Mouse (Mus musculus) E14TG2a.4 (cell line): Measurements from ENCODE around the gene Lhcgr.
A peak's percentile ranks its signal among the peaks of the same experiment; 100 is the strongest.

ENCODE experiments used
- H3K27me3 ChIP-seq: 2 replicates; pipeline ENCODE4 v1.6.1; 2014; ENCODE audit warnings: low read length, control low read depth; ENCODE audit not compliant: insufficient read depth
- H3K36me3 ChIP-seq: 2 replicates; pipeline ENCODE4 v1.6.1; 2014; ENCODE audit warnings: low read length, control low read depth; ENCODE audit not compliant: insufficient read depth
- H3K4me1 ChIP-seq: replicated peaks from 2 replicates; pipeline ENCODE4 v1.6.1; 2014; ENCODE audit warnings: low read depth, low read length, control low read depth
- H3K4me3 ChIP-seq: replicated peaks from 2 replicates; pipeline ENCODE4 v1.5.1; 2014; ENCODE audit warnings: mild to moderate bottlenecking, low read length
- H3K9me3 ChIP-seq: 2 replicates; pipeline ENCODE4 v1.6.1; 2014; ENCODE audit warnings: low read length, control low read depth
- CTCF ChIP-seq: conservative IDR thresholded peaks from 2 replicates; pipeline ENCODE4 v1.5.1; 2014; ENCODE audit warnings: low read length
- NANOG ChIP-seq: IDR thresholded peaks from 2 replicates; pipeline ENCODE4 v1.6.1; 2014; ENCODE audit warnings: borderline replicate concordance, low read length, mixed read lengths
- POU5F1 ChIP-seq: IDR thresholded peaks from 2 replicates; pipeline ENCODE4 v1.6.1; 2014; ENCODE audit warnings: low read length, borderline replicate concordance

Lhcgr gene

DNA sequence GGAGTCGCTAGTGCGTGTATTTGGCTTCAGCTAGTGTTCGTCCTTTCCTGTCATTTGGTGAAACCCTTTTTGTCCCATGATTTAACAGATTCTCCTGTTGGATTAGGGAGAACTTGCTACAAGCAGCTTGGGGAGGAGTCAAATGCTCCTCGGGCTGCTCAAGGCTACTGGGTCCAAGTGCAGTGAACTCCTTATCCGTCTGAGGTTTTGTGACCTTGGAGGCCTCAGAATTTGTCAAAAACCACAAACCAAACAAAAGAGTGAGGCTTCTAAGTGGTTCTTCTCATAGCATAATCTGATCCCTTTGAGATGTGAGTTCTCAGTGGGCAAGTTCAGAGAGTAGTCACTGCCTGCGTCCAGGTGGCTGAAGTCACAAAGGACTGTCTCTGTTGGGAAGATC, 36.0 kb downstream of the Lhcgr start:
- TF ChIP-seq NANOG (no peak), CTCF (no peak), POU5F1 (no peak)
- Histone ChIP-seq H3K36me3 (no peaks in the 10 kb centered on the region), H3K27me3 (peaks cover 59% of the 10 kb centered on the region), H3K4me3 (no peak overlapping the region), H3K9me3 (no peaks in the 10 kb centered on the region), H3K4me1 (peaks cover 41% of the 10 kb centered on the region)

DNA sequence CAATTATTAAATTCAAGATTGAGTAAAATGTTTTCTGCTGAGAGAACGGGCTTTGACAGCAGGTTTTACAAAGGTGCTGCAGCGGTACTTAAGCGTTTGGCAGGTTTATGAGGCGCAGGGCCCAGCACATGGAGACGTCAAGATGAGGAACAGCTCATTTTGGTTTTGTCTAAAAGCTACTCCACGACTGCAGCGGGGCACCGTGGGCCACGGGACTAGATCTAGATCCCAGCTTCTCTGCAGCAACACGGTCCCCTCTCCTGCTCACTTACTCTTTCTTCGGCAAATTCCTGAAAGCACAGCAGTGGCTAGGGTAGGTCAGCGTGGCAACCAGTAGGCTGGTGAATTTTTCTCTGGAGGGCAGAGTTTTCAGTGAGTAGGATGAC, 38.3 kb downstream of the Lhcgr start:
- Histone ChIP-seq H3K27me3 (peaks cover 60% of the 10 kb centered on the region), H3K4me1 (peaks cover 41% of the 10 kb centered on the region), H3K9me3 (no peaks in the 10 kb centered on the region), H3K4me3 (peak overlapping the region; percentile 26), H3K36me3 (no peaks in the 10 kb centered on the region)
- TF ChIP-seq CTCF (no peak), POU5F1 (no peak), NANOG (no peak)

DNA sequence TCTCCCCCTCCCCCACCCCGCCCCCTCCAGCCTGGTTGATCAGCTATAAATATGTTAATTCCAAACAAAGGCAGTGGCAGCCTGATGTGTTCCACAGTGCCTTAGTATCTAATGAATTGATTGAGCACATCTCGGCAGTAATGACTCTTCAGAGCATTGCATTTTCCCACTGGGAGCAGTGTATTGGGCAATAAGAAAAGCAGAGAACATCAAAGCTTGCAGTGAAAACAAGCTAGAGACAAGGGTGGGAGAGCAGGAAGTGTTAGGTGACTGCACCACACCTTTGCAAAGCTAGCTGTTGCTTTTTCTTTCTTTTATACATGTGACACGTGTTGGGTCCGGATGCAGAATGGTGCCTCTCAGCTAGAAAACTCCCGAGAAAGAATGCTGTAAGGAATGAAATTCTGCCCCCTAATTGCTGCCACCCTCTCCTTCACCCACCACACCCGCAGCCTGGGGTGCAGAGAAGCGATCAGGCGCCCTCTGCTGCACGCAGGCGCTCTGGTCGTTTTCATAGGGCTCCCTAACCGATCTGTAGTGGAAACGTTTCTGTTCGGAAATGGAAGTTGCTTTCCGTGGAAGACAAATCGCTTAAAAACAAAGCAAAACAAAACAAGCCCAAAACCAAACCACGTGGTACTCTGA, 38.8 kb downstream of the Lhcgr start:
- Histone ChIP-seq H3K4me1 (peaks cover 41% of the 10 kb centered on the region), H3K27me3 (peaks cover 58% of the 10 kb centered on the region), H3K36me3 (no peaks in the 10 kb centered on the region), H3K4me3 (peak overlapping the region; percentile 26; the same call in 1 of the 2 replicates), H3K9me3 (no peaks in the 10 kb centered on the region)
- no peak for TF ChIP-seq POU5F1
- TF ChIP-seq NANOG = peak; percentile 87
- TF ChIP-seq CTCF = no peak

GRCm38 (mm10) chr17:88749646-88750045, 42.1 kb downstream of the Lhcgr start:
- TF ChIP-seq POU5F1 (no peak), NANOG (no peak), CTCF (no peak)
- no peaks in the 10 kb centered on the region for H3K9me3 ChIP-seq
- no peaks in the 10 kb centered on the region for H3K36me3 ChIP-seq
- peaks cover 39% of the 10 kb centered on the region for H3K27me3 ChIP-seq
- no peak overlapping the region for H3K4me3 ChIP-seq
- peaks cover 22% of the 10 kb centered on the region for H3K4me1 ChIP-seq

DNA sequence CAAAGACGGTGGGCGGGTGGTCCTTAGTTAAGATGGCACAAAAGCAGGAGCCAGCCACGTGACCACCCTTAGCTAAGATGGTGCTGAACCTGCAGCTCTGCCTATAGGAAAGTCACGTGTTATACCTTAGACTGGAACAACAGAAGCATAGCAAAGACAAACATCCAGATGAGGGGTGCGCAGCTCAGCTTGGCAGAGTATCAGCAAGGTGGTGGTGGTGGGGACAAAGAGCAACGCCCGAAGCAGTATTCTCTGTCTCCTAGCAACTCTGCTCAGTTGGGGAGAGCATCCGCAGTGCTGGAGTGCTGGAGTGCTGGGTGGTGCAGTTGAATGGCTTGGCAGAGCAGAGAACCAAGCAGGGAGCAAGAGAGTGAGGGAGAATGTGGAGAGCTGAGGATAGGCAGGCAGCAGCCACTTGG, 85.5 kb downstream of the Lhcgr start:
- no peaks in the 10 kb centered on the region for H3K36me3 ChIP-seq
- no peaks in the 10 kb centered on the region for H3K27me3 ChIP-seq
- H3K9me3 ChIP-seq = no peaks in the 10 kb centered on the region
- TF ChIP-seq CTCF = no peak
- TF ChIP-seq POU5F1 = no peak
- no peak for TF ChIP-seq NANOG
- H3K4me3 ChIP-seq = peak overlapping the region; percentile 26; the same call in 1 of the 2 replicates
- peaks cover 25% of the 10 kb centered on the region for H3K4me1 ChIP-seq

DNA sequence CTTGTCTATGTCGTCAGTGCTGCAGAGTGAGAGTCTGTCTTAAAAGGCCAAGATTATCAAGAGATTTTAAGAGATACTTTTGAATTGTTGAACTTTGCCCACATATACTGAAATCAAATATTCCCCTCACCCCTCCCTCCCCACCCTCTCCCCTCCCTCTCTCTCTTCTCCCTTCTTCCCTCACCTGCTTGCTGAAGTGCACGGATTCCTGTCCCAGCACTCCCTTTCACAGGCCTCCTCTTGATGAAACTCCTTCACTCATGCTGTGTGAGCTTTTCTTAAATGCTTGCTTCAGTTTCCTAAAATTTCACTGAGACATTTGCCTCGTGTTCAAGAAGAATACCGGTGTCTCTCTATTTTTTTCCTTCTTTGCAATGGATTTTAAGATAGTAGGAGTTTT, 88.7 kb downstream of the Lhcgr start:
- H3K9me3 ChIP-seq = peaks cover 6% of the 10 kb centered on the region; the same call in 1 of the 2 replicates
- TF ChIP-seq POU5F1 (no peak), NANOG (no peak), CTCF (no peak)
- H3K27me3 ChIP-seq = no peaks in the 10 kb centered on the region
- H3K36me3 ChIP-seq = no peaks in the 10 kb centered on the region
- no peak overlapping the region for H3K4me3 ChIP-seq
- peaks cover 31% of the 10 kb centered on the region for H3K4me1 ChIP-seq

- Histone ChIP-seq H3K4me1 (peaks cover 27% of the 10 kb centered on the region), H3K9me3 (peaks cover 6% of the 10 kb centered on the region; the same call in 1 of the 2 replicates), H3K27me3 (no peaks in the 10 kb centered on the region), H3K4me3 (no peak overlapping the region), H3K36me3 (no peaks in the 10 kb centered on the region)
- TF ChIP-seq POU5F1 = no peak
- TF ChIP-seq NANOG = no peak
- no peak for TF ChIP-seq CTCF
These were observed 89.4 kb downstream of the Lhcgr start for GRCm38 (mm10) chr17:88702345-88702744.

GRCm38 (mm10) chr17:88700901-88701300, 90.9 kb downstream of the Lhcgr start:
- no peak for TF ChIP-seq NANOG
- TF ChIP-seq POU5F1 = no peak
- no peak for TF ChIP-seq CTCF
- Histone ChIP-seq H3K9me3 (peaks cover 6% of the 10 kb centered on the region; the same call in 1 of the 2 replicates), H3K27me3 (no peaks in the 10 kb centered on the region), H3K4me1 (peaks cover 18% of the 10 kb centered on the region), H3K36me3 (no peaks in the 10 kb centered on the region), H3K4me3 (no peak overlapping the region)

GRCm38 (mm10) chr17:88696656-88697333, 95.0 kb downstream of the Lhcgr start:
- no peak for TF ChIP-seq NANOG

More at GRCm38 (mm10) chr17:88696656-88697333, 95.0 kb downstream of the Lhcgr start:
- Histone ChIP-seq H3K36me3 (no peaks in the 10 kb centered on the region), H3K27me3 (no peaks in the 10 kb centered on the region), H3K4me1 (peaks cover 12% of the 10 kb centered on the region; the same call in 1 of the 2 replicates), H3K4me3 (no peak overlapping the region), H3K9me3 (peaks cover 6% of the 10 kb centered on the region; the same call in 1 of the 2 replicates)
